Mouse (Mus musculus) liver, postnatal 0 days (tissue): Measurements from ENCODE around the gene Psg16.

ENCODE experiments used
- CTCF ChIP-seq: sonication (generic); IDR thresholded peaks from 2 replicates; pipeline ENCODE4 v1.5.1; 2016; ENCODE audit warnings: antibody characterized with exemption, low read depth
- EP300 ChIP-seq: IDR thresholded peaks from 2 replicates; pipeline ENCODE4 v1.6.1; 2016; ENCODE audit warnings: antibody characterized with exemption, low read depth, mild to moderate bottlenecking

DNA sequence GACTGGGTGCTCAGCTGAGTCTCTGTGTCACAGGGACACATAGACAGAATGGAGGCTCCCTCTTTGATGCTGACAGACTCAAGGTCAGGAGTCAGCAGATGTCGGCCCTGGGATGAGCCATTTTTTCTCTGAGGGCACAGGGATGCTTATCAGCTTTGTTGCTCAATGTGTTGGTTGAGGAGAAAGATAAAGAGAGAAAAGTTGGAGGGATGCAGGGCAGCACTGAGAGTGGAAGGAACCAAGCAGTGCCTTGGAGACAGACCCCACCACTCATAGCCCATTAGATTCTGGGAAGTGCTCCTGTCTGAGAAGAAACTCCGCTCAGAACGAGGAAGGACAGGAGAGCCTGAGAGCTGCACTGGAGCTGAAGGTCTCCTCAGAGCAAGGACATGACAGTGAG, 13.9 kb downstream of the Psg16 start:
- TF ChIP-seq CTCF: no peak
- TF ChIP-seq EP300: no peak
